Mouse (Mus musculus): ENCODE results near the gene Wdfy4. TPM values are rescaled to one million over a fixed set of nuclear protein-coding genes. Genes with fewer than 3 reads are reported as not detected.

Gene Wdfy4
- polyA plus RNA-seq, 1 experiment from 2014 or later, result 2.6 TPM

GRCm38 (mm10) chr14:33180102-33180501 is 5.2 kb downstream of the Wdfy4 start:
- Histone ChIP-seq H3K9me3 (ENCODE audit: low read length) (no peaks in the 10 kb centered on the region), H3K4me1 (ENCODE audit: insufficient read depth) (no peaks in the 10 kb centered on the region), H3K27me3 (ENCODE audit: insufficient read depth, low read length) (no peaks in the 10 kb centered on the region), H3K4me3 (ENCODE audit: low read depth, low read length) (no peak overlapping the region), H3K36me3 (replicated peaks; ENCODE audit: insufficient read depth, low read length) (no peaks in the 10 kb centered on the region), H3K27ac (ENCODE audit: low read depth) (no peak overlapping the region), H3K4me2 (ENCODE audit: low read depth, low read length) (no peak overlapping the region), H3K9ac (replicated peaks) (no peak overlapping the region)
- 78% methylated on average over 5 of the region's 5 CpGs for WGBS (ENCODE audit: insufficient replicate concordance)
- ATAC-seq, result no peak
- no peak for TF ChIP-seq EP300 (IDR thresholded peaks at IDR 0.05; ENCODE audit: low read depth)
- no peak for TF ChIP-seq CTCF (IDR thresholded peaks at IDR 0.05; ENCODE audit: low read depth)
- DNase-seq, result no peak

- Histone ChIP-seq H3K4me2 (ENCODE audit: low read depth, low read length) (no peak overlapping the region), H3K4me3 (ENCODE audit: low read depth, low read length) (no peak overlapping the region), H3K9me3 (ENCODE audit: low read length) (no peaks in the 10 kb centered on the region), H3K27me3 (ENCODE audit: insufficient read depth, low read length) (no peaks in the 10 kb centered on the region), H3K4me1 (ENCODE audit: insufficient read depth) (no peaks in the 10 kb centered on the region), H3K9ac (replicated peaks) (no peak overlapping the region), H3K27ac (ENCODE audit: low read depth) (no peak overlapping the region), H3K36me3 (replicated peaks; ENCODE audit: insufficient read depth, low read length) (no peaks in the 10 kb centered on the region)
- no peak for ATAC-seq
- TF ChIP-seq EP300 (IDR thresholded peaks at IDR 0.05; ENCODE audit: low read depth), result no peak
- no peak for TF ChIP-seq CTCF (IDR thresholded peaks at IDR 0.05; ENCODE audit: low read depth)
- 64% methylated on average over 4 of the region's 4 CpGs for WGBS (ENCODE audit: insufficient replicate concordance)
- DNase-seq, result no peak
Measured at GRCm38 (mm10) chr14:33175059-33175821, 10.1 kb downstream of the Wdfy4 start.

GRCm38 (mm10) chr14:33171942-33172341 is 13.4 kb downstream of the Wdfy4 start:
- H3K4me3 ChIP-seq (ENCODE audit: low read depth, low read length), result no peak overlapping the region
- ATAC-seq (no peak), DNase-seq (no peak)
- no peak overlapping the region for H3K4me2 ChIP-seq (ENCODE audit: low read depth, low read length)
- no peaks in the 10 kb centered on the region for H3K27me3 ChIP-seq (ENCODE audit: insufficient read depth, low read length)
- H3K9ac ChIP-seq (replicated peaks), result no peak overlapping the region
- no peak overlapping the region for H3K27ac ChIP-seq (ENCODE audit: low read depth)
- no peaks in the 10 kb centered on the region for H3K4me1 ChIP-seq (ENCODE audit: insufficient read depth)
- no peaks in the 10 kb centered on the region for H3K9me3 ChIP-seq (ENCODE audit: low read length)
- WGBS (ENCODE audit: insufficient replicate concordance), result 44% methylated on average over 1 of the region's 1 CpGs
- H3K36me3 ChIP-seq (replicated peaks; ENCODE audit: insufficient read depth, low read length), result no peaks in the 10 kb centered on the region
- TF ChIP-seq CTCF (IDR thresholded peaks at IDR 0.05; ENCODE audit: low read depth) (no peak), EP300 (IDR thresholded peaks at IDR 0.05; ENCODE audit: low read depth) (no peak)

- H3K36me3 ChIP-seq (replicated peaks; ENCODE audit: insufficient read depth, low read length), result no peaks in the 10 kb centered on the region
- no peak overlapping the region for H3K27ac ChIP-seq (ENCODE audit: low read depth)
- H3K9me3 ChIP-seq (ENCODE audit: low read length), result no peaks in the 10 kb centered on the region
- DNase-seq, result no peak
- H3K4me3 ChIP-seq (ENCODE audit: low read depth, low read length), result no peak overlapping the region
- no peaks in the 10 kb centered on the region for H3K27me3 ChIP-seq (ENCODE audit: insufficient read depth, low read length)
- no peak for ATAC-seq
- no peak overlapping the region for H3K9ac ChIP-seq (replicated peaks)
- H3K4me2 ChIP-seq (ENCODE audit: low read depth, low read length), result no peak overlapping the region
- no peak for TF ChIP-seq EP300 (IDR thresholded peaks at IDR 0.05; ENCODE audit: low read depth)
- TF ChIP-seq CTCF (IDR thresholded peaks at IDR 0.05; ENCODE audit: low read depth), result no peak
- H3K4me1 ChIP-seq (ENCODE audit: insufficient read depth), result no peaks in the 10 kb centered on the region
- WGBS (ENCODE audit: insufficient replicate concordance), result 64% methylated on average over 4 of the region's 4 CpGs
Measured at GRCm38 (mm10) chr14:33168750-33169149, 16.6 kb downstream of the Wdfy4 start.

GRCm38 (mm10) chr14:33162238-33162637 is 23.1 kb downstream of the Wdfy4 start:
- H3K9ac ChIP-seq (replicated peaks), result no peak overlapping the region
- no peak for TF ChIP-seq EP300 (IDR thresholded peaks at IDR 0.05; ENCODE audit: low read depth)
- TF ChIP-seq CTCF (IDR thresholded peaks at IDR 0.05; ENCODE audit: low read depth), result no peak

GRCm38 (mm10) chr14:33158268-33158667 is 27.0 kb downstream of the Wdfy4 start:
- no peaks in the 10 kb centered on the region for H3K36me3 ChIP-seq (replicated peaks; ENCODE audit: insufficient read depth, low read length)
- H3K27ac ChIP-seq (ENCODE audit: low read depth), result no peak overlapping the region
- no peaks in the 10 kb centered on the region for H3K27me3 ChIP-seq (ENCODE audit: insufficient read depth, low read length)
- H3K4me1 ChIP-seq (ENCODE audit: insufficient read depth), result no peaks in the 10 kb centered on the region
- 31% methylated on average over 3 of the region's 3 CpGs for WGBS (ENCODE audit: insufficient replicate concordance)
- no peak overlapping the region for H3K9ac ChIP-seq (replicated peaks)
- ATAC-seq (no peak), DNase-seq (no peak)
- no peak overlapping the region for H3K4me2 ChIP-seq (ENCODE audit: low read depth, low read length)
- no peak overlapping the region for H3K4me3 ChIP-seq (ENCODE audit: low read depth, low read length)
- no peaks in the 10 kb centered on the region for H3K9me3 ChIP-seq (ENCODE audit: low read length)
- no peak for TF ChIP-seq EP300 (IDR thresholded peaks at IDR 0.05; ENCODE audit: low read depth)
- no peak for TF ChIP-seq CTCF (IDR thresholded peaks at IDR 0.05; ENCODE audit: low read depth)

More at GRCm38 (mm10) chr14:33162238-33162637, 23.1 kb downstream of the Wdfy4 start:
- Histone ChIP-seq H3K36me3 (replicated peaks; ENCODE audit: insufficient read depth, low read length) (no peaks in the 10 kb centered on the region), H3K4me3 (ENCODE audit: low read depth, low read length) (no peak overlapping the region), H3K9me3 (ENCODE audit: low read length) (no peaks in the 10 kb centered on the region), H3K4me1 (ENCODE audit: insufficient read depth) (no peaks in the 10 kb centered on the region), H3K4me2 (ENCODE audit: low read depth, low read length) (no peak overlapping the region), H3K27ac (ENCODE audit: low read depth) (no peak overlapping the region), H3K27me3 (ENCODE audit: insufficient read depth, low read length) (no peaks in the 10 kb centered on the region)
- no peak for ATAC-seq
- no peak for DNase-seq
- WGBS (ENCODE audit: insufficient replicate concordance), result 62% methylated on average over 5 of the region's 5 CpGs
